Mouse (Mus musculus) lung, embryonic 16.5 days (tissue): ENCODE measurements around the gene Pfn4. TPM values are rescaled to one million over a fixed set of nuclear protein-coding genes. Genes with fewer than 3 reads are reported as not detected.
"Not testable (repeated sequence)": the region's sequence is repeated elsewhere in the genome, so short reads cannot be mapped to it uniquely, and the experiment has no call there.

ENCODE experiments used
- ATAC-seq: fragments of 200-750 bp; cut with Nextera tagmentation; 2 replicates; pipeline ENCODE4 v1.8.0; 2017; ENCODE audit warnings: low read depth, mild to moderate bottlenecking, moderate library complexity
- H3K27ac ChIP-seq: fragments of 300-500 bp; sonication (generic); 2 replicates; pipeline ENCODE4 v1.5.1; 2014; ENCODE audit warnings: mild to moderate bottlenecking, control low read depth, low read length
- H3K27me3 ChIP-seq: fragments of 300-500 bp; sonication (generic); 2 replicates; pipeline ENCODE4 v1.6.1; 2014; ENCODE audit warnings: low read depth, low read length, mixed read lengths; ENCODE audit not compliant: control insufficient read depth, insufficient read depth
- H3K36me3 ChIP-seq: fragments of 300-500 bp; sonication (generic); 2 replicates; pipeline ENCODE4 v1.6.1; 2014; ENCODE audit warnings: low read length; ENCODE audit not compliant: control insufficient read depth, insufficient read depth
- H3K4me1 ChIP-seq: fragments of 300-500 bp; sonication (generic); replicated peaks from 2 replicates; pipeline ENCODE4 v1.6.1; 2014; ENCODE audit warnings: low read length, mixed read lengths; ENCODE audit not compliant: control insufficient read depth, insufficient read depth
- H3K4me2 ChIP-seq: fragments of 300-500 bp; sonication (generic); 2 replicates; pipeline ENCODE4 v1.6.1; 2014; ENCODE audit warnings: low read depth, low read length, control low read depth
- H3K4me3 ChIP-seq: fragments of 300-500 bp; sonication (generic); 2 replicates; pipeline ENCODE4 v1.5.1; 2014; ENCODE audit warnings: mild to moderate bottlenecking, low read length, control low read depth
- H3K9ac ChIP-seq: fragments of 300-500 bp; sonication (generic); 2 replicates; pipeline ENCODE4 v1.6.1; 2014; ENCODE audit warnings: low read length, control low read depth
- H3K9me3 ChIP-seq: fragments of 300-500 bp; sonication (generic); 2 replicates; pipeline ENCODE4 v1.6.1; 2016; ENCODE audit warnings: low read length; ENCODE audit not compliant: control insufficient read depth
- WGBS: fragments of 180-500 bp; shearing (Covaris S2); extraction: QIAGEN DNeasy Blood & Tissue Kit; methylation state at CpG from one replicate; pipeline ENCODE4 v1.1.7; 2014; 5-methylcytosine and 5-hydroxymethylcytosine counted together
- polyA plus RNA-seq: library from polyadenylated mRNA; unstranded; fragments of >200 nt; fragmentation: Nextera tagmentation; extraction: Ambion mirVana; gene quantifications from 2 replicates; pipeline ENCODE4 v1.2.1, GENCODE M21; 2015

The Pfn4 gene
- polyA plus RNA-seq, 1 experiment from 2014 or later, result 2.0 TPM

DNA sequence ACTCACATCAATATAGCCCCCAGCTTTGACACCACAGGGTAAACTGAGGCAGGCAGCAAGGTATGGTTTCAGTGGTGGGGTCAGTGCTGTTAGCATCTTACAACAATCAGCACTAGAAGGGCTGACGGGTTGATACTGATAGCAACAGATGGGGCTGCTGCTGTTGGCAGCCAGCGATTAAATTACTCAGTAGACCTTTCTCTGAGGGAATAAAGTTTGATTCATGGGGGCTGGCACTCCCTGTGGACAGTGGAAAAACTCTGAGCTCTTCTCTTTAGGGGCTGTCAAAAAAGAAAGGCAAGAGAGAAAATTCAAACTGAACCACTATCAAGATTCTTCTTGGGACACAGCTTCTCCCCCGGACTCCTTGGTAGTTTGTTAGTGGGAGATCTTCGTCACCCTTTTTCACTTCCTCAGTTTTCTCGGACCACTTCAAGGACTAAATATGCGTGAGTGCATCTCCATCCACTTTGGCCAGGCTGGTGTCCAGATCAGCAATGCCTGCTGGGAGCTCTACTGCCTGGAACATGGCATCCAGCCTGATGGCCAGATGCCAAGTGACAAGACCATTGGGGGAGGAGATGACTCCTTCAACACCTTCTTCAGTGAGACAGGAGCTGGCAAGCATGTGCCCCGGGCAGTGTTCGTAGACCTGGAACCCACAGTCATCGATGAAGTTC lies 13.0 kb downstream of the Pfn4 start:
- not testable (repeated sequence) for ATAC-seq, H3K4me1 ChIP-seq, H3K9ac ChIP-seq, H3K36me3 ChIP-seq, H3K27me3 ChIP-seq, H3K4me2 ChIP-seq, H3K27ac ChIP-seq, H3K9me3 ChIP-seq, H3K4me3 ChIP-seq
- WGBS, result 82% methylated on average over 9 of the region's 9 CpGs

- Histone ChIP-seq H3K36me3 (no peaks in the 10 kb centered on the region), H3K4me3 (no peak overlapping the region), H3K27ac (no peak overlapping the region), H3K27me3 (no peaks in the 10 kb centered on the region), H3K4me1 (no peaks in the 10 kb centered on the region), H3K4me2 (no peak overlapping the region), H3K9me3 (no peaks in the 10 kb centered on the region), H3K9ac (no peak overlapping the region)
- WGBS, result 52% methylated on average over 5 of the region's 5 CpGs
- no peak for ATAC-seq
Observed at GRCm38 (mm10) chr12:4783598-4783997, 14.8 kb downstream of the Pfn4 start.

GRCm38 (mm10) chr12:4784466-4784865 lies 15.6 kb downstream of the Pfn4 start:
- 67% methylated on average over 2 of the region's 2 CpGs for WGBS
- no peak for ATAC-seq

DNA sequence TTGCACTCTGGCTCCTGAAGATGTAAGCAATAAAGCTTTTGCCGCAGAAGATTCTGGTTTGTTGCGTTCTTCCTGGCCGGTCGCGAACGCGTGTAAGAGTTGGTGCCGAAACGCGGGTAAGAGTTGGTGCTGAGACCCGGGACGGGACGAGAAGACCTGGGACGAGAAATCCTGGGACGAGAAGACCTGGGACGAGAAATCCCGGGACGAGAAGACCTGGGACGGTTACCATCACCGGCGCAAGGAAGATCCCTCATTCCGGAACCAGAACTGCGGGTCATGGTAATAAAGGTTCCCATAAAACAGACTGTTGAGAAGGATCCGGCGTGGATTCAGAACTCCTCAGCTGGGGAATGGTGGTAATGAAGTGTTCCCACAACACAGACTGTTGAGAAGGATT lies 19.3 kb downstream of the Pfn4 start:
- H3K4me1 ChIP-seq, ATAC-seq, H3K4me3 ChIP-seq, H3K27me3 ChIP-seq, H3K27ac ChIP-seq, H3K9me3 ChIP-seq, H3K4me2 ChIP-seq, H3K36me3 ChIP-seq, H3K9ac ChIP-seq: not testable (repeated sequence)
- 94% methylated on average over 25 of the region's 25 CpGs for WGBS

More at GRCm38 (mm10) chr12:4784466-4784865, 15.6 kb downstream of the Pfn4 start:
- no peak overlapping the region for H3K9ac ChIP-seq
- no peaks in the 10 kb centered on the region for H3K27me3 ChIP-seq
- no peaks in the 10 kb centered on the region for H3K9me3 ChIP-seq
- no peak overlapping the region for H3K27ac ChIP-seq
- no peak overlapping the region for H3K4me3 ChIP-seq
- no peaks in the 10 kb centered on the region for H3K36me3 ChIP-seq
- H3K4me1 ChIP-seq, result no peaks in the 10 kb centered on the region
- no peak overlapping the region for H3K4me2 ChIP-seq

- H3K9ac ChIP-seq, result no peak overlapping the region
- H3K9me3 ChIP-seq, result no peaks in the 10 kb centered on the region
- H3K4me1 ChIP-seq, result no peaks in the 10 kb centered on the region
- no peak overlapping the region for H3K4me3 ChIP-seq
- no peaks in the 10 kb centered on the region for H3K27me3 ChIP-seq
- H3K27ac ChIP-seq, result no peak overlapping the region
- no peak overlapping the region for H3K4me2 ChIP-seq
- 80% methylated on average over 1 of the region's 1 CpGs for WGBS
- ATAC-seq, result no peak
- H3K36me3 ChIP-seq, result no peaks in the 10 kb centered on the region
Observed at GRCm38 (mm10) chr12:4793718-4794117, 24.9 kb downstream of the Pfn4 start.

DNA sequence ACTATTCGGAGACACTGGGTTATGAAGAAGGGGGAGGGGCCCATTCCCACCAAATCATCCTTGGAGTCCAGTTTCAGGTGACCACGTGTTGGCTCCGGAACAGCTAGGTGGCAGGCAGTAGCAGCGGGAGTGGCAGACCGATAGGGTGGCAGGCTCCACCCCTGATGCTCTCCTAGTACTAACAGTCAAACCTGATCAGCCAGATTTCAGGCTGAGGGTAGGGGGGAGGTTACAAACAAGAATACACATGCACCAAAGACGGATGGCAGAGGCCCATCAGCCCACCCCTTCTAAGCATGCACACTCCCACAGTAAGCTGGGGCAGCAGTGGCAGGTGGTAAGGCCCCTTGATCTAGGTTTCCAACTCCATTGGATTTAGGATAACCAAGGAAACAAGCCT lies 28.6 kb downstream of the Pfn4 start:
- not testable (repeated sequence) for H3K9ac ChIP-seq, H3K9me3 ChIP-seq, H3K36me3 ChIP-seq, ATAC-seq, H3K4me2 ChIP-seq, H3K27ac ChIP-seq, H3K4me1 ChIP-seq, H3K4me3 ChIP-seq, H3K27me3 ChIP-seq
- 60% methylated on average over 6 of the region's 6 CpGs for WGBS

GRCm38 (mm10) chr12:4811036-4811435 lies 42.2 kb downstream of the Pfn4 start:
- no peak for ATAC-seq

DNA sequence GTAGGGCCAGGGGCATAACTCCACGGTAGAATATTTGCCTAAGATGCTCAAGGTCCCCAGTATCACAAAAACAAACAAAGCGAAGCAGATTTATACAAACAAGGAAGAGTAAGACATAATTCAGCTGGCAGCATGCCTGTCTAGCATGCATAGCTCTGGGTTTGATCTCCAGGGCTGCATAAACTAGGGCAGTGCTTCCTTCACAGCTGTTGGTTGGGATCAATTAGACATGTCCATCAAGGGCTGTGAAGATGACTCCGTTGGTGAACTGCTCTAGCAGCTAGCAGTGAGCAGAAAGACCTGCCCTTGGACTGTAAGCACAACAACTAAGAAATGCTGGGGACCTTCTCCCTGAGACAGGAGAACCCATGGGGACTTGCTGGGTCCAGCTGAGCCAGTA lies 42.9 kb downstream of the Pfn4 start:
- WGBS, result 19% methylated on average over 3 of the region's 3 CpGs
- Histone ChIP-seq H3K4me2 (no peak overlapping the region), H3K9me3 (no peaks in the 10 kb centered on the region), H3K9ac (no peak overlapping the region), H3K27me3 (no peaks in the 10 kb centered on the region), H3K27ac (no peak overlapping the region), H3K4me3 (no peak overlapping the region), H3K36me3 (no peaks in the 10 kb centered on the region), H3K4me1 (peaks cover 3% of the 10 kb centered on the region; the same call in 1 of the 2 replicates)
- ATAC-seq, result no peak

More at GRCm38 (mm10) chr12:4811036-4811435, 42.2 kb downstream of the Pfn4 start:
- WGBS, result 76% methylated on average over 4 of the region's 4 CpGs
- H3K9ac ChIP-seq, result no peak overlapping the region
- H3K4me1 ChIP-seq, result no peaks in the 10 kb centered on the region
- no peak overlapping the region for H3K27ac ChIP-seq
- no peaks in the 10 kb centered on the region for H3K27me3 ChIP-seq
- H3K4me2 ChIP-seq, result no peak overlapping the region
- H3K9me3 ChIP-seq, result no peaks in the 10 kb centered on the region
- no peaks in the 10 kb centered on the region for H3K36me3 ChIP-seq
- H3K4me3 ChIP-seq, result no peak overlapping the region

- no peaks in the 10 kb centered on the region for H3K27me3 ChIP-seq
- WGBS, result 65% methylated on average over 4 of the region's 4 CpGs
- no peaks in the 10 kb centered on the region for H3K9me3 ChIP-seq
- H3K4me3 ChIP-seq, result no peak overlapping the region
- peaks cover 7% of the 10 kb centered on the region; the same call in 1 of the 2 replicates for H3K4me1 ChIP-seq
- H3K36me3 ChIP-seq, result no peaks in the 10 kb centered on the region
- no peak overlapping the region for H3K9ac ChIP-seq
- no peak overlapping the region for H3K27ac ChIP-seq
- peak; percentile 21; the same call in 1 of the 2 replicates for ATAC-seq
- H3K4me2 ChIP-seq, result no peak overlapping the region
Observed at GRCm38 (mm10) chr12:4813636-4814035, 44.8 kb downstream of the Pfn4 start.
